ENCODE assay signal across 8 mouse cellular contexts in the genomic region with DNA sequence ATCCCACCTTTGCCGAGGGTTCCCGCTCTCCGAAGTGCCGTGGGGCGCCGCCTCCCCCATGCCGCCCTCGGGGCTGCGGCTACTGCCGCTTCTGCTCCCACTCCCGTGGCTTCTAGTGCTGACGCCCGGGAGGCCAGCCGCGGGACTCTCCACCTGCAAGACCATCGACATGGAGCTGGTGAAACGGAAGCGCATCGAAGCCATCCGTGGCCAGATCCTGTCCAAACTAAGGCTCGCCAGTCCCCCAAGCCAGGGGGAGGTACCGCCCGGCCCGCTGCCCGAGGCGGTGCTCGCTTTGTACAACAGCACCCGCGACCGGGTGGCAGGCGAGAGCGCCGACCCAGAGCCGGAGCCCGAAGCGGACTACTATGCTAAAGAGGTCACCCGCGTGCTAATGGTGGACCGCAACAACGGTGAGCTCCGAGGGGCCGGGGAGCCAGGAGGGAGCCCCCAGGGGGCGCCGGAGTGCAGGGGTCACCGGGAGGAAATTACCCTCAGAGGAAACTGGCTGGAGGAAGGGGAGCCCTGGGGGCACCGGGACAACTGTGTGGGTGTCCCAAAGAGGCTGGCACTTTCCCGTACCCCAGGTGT. TPM values are rescaled to one million over a fixed set of nuclear protein-coding genes. Genes with fewer than 3 reads are reported as not detected.
DNase-seq lines count a peak whose midpoint lies in the region; ATAC-seq and TF ChIP-seq lines count a peak whose summit lies in the region.

No protein-coding gene starts in this region.

- peak; percentile 26 for TF ChIP-seq CTCF in left cerebral cortex, adult 2 months (IDR thresholded peaks at IDR 0.05)
- TF ChIP-seq CTCF in midbrain, postnatal 0 days (IDR thresholded peaks at IDR 0.05) = 0 out of 2 replicates have a peak, but pooled peaks have one; percentile 23
- peak; percentile 78 for TF ChIP-seq CTCF in thymus, adult 2 months (IDR thresholded peaks at IDR 0.05; ENCODE audit: borderline replicate concordance, control insufficient read depth, extremely low read depth, insufficient read depth, low read length, poor library complexity)

- under 1% methylated on average over 39 of the region's 47 CpGs for WGBS in embryonic facial prominence, embryonic 14.5 days
- under 1% methylated on average over 42 of the region's 47 CpGs for WGBS in limb, embryonic 14.5 days
- under 1% methylated on average over 47 of the region's 47 CpGs for WGBS in midbrain, postnatal 0 days
- WGBS in thymus, adult 2 months = under 1% methylated on average over 47 of the region's 47 CpGs

- no peak overlapping the region for H3K27ac ChIP-seq in left cerebral cortex, adult 2 months
- no peak overlapping the region; the same call in 1 of the 2 replicates for H3K27ac ChIP-seq in embryonic facial prominence, embryonic 14.5 days (replicated peaks; ENCODE audit: low read depth, low read length)
- no peak overlapping the region for H3K27ac ChIP-seq in limb, embryonic 14.5 days (replicated peaks; ENCODE audit: low read depth, low read length)
- H3K27ac ChIP-seq in midbrain, postnatal 0 days (ENCODE audit: low read depth, low read length) = no peak overlapping the region
- H3K27ac ChIP-seq in thymus, adult 2 months (ENCODE audit: control insufficient read depth, insufficient read depth, low read length) = peak overlapping the region; percentile 84

- peaks cover 46% of the 10 kb centered on the region for H3K27me3 ChIP-seq in embryonic facial prominence, embryonic 14.5 days (replicated peaks; ENCODE audit: control insufficient read depth, insufficient read depth, low read length)
- peaks cover 50% of the 10 kb centered on the region for H3K27me3 ChIP-seq in limb, embryonic 14.5 days (ENCODE audit: control insufficient read depth, insufficient read depth, low read length)
- H3K27me3 ChIP-seq in midbrain, postnatal 0 days (ENCODE audit: insufficient read depth, low read length) = peaks cover 42% of the 10 kb centered on the region
- H3K27me3 ChIP-seq in thymus, adult 2 months (ENCODE audit: control insufficient read depth, insufficient read depth, low read length) = no peaks in the 10 kb centered on the region

- intact Hi-C loops in left cerebral cortex, adult 2 months (cut with DNase I) = loop anchor here (1.0 kb wide), 1 partner anchor 31 kb away; the partner anchor contains the start of gene Ccdc97
- intact Hi-C loops in heart, postnatal 25 days (cut with DNase I) = loop anchor here (2.0 to 5.0 kb wide), 2 partner anchors 31 to 119 kb away; partner anchors contain the start of gene Ccdc97

- H3K9me3 ChIP-seq in embryonic facial prominence, embryonic 14.5 days (ENCODE audit: control insufficient read depth, low read length) = no peaks in the 10 kb centered on the region
- no peaks in the 10 kb centered on the region for H3K9me3 ChIP-seq in limb, embryonic 14.5 days (ENCODE audit: control insufficient read depth, low read length)
- H3K9me3 ChIP-seq in midbrain, postnatal 0 days (ENCODE audit: low read length) = no peaks in the 10 kb centered on the region

- H3K4me1 ChIP-seq in embryonic facial prominence, embryonic 14.5 days (ENCODE audit: control insufficient read depth, insufficient read depth, low read length) = peaks cover 23% of the 10 kb centered on the region; the same call in 1 of the 2 replicates
- H3K4me1 ChIP-seq in limb, embryonic 14.5 days (ENCODE audit: control insufficient read depth, insufficient read depth, low read length) = peaks cover 21% of the 10 kb centered on the region
- peaks cover 6% of the 10 kb centered on the region for H3K4me1 ChIP-seq in midbrain, postnatal 0 days (ENCODE audit: insufficient read depth, low read length)
- peaks cover 49% of the 10 kb centered on the region for H3K4me1 ChIP-seq in thymus, adult 2 months (replicated peaks; ENCODE audit: control insufficient read depth, insufficient read depth, low read length)

- TF ChIP-seq POLR2A in limb, embryonic 14.5 days (IDR thresholded peaks at IDR 0.05; ENCODE audit: borderline replicate concordance, extremely low read depth, insufficient read depth, insufficient read length) = no peak
- no peak for TF ChIP-seq POLR2A in thymus, adult 2 months (IDR thresholded peaks at IDR 0.05; ENCODE audit: control insufficient read depth, extremely low read depth, insufficient read depth, low read length, poor library complexity)

- no peak; the same call in 1 of the 2 replicates for ATAC-seq in embryonic facial prominence, embryonic 14.5 days (ENCODE audit: low read depth)
- no peak for ATAC-seq in limb, embryonic 14.5 days (ENCODE audit: low FRiP score, low read depth)
- ATAC-seq in midbrain, postnatal 0 days (ENCODE audit: low FRiP score) = no peak

- peak overlapping the region; percentile 49 for H3K4me3 ChIP-seq in left cerebral cortex, adult 2 months
- H3K4me3 ChIP-seq in embryonic facial prominence, embryonic 14.5 days (ENCODE audit: low read depth, low read length) = peak overlapping the region; percentile 73
- peak overlapping the region; percentile 60 for H3K4me3 ChIP-seq in limb, embryonic 14.5 days (replicated peaks; ENCODE audit: low read length)
- H3K4me3 ChIP-seq in midbrain, postnatal 0 days (ENCODE audit: low read depth, low read length) = peak overlapping the region; percentile 38
- H3K4me3 ChIP-seq in thymus, adult 2 months (ENCODE audit: control insufficient read depth, insufficient read depth, low read length) = peak overlapping the region; percentile 82

- DNase-seq in left cerebral cortex, adult 2 months (ENCODE audit: extremely low spot score in 1 of 2, low spot score in 2 of 2) = no peak
- DNase-seq in left cerebral cortex, adult 11 months (ENCODE audit: low spot score) = no peak
- DNase-seq in embryonic facial prominence, embryonic 14.5 days (ENCODE audit: low spot score) = no peak
- peak; percentile 49 for DNase-seq in heart, postnatal 25 days (ENCODE audit: low spot score)
- DNase-seq in limb, embryonic 14.5 days (ENCODE audit: low spot score) = no peak
- DNase-seq in midbrain, postnatal 0 days (ENCODE audit: low spot score) = no peak
- DNase-seq in thymus, adult 2 months = peak; percentile 86
- DNase-seq in ovary, postnatal 14 days (ENCODE audit: low spot score) = no peak

- peak overlapping the region; percentile 76 for H3K9ac ChIP-seq in embryonic facial prominence, embryonic 14.5 days (ENCODE audit: low read depth, low read length)
- peak overlapping the region; percentile 75 for H3K9ac ChIP-seq in limb, embryonic 14.5 days (ENCODE audit: low read depth, low read length, severe bottlenecking)
- H3K9ac ChIP-seq in midbrain, postnatal 0 days (replicated peaks; ENCODE audit: low read length, poor library complexity, severe bottlenecking) = peak overlapping the region; percentile 39

- peak overlapping the region; percentile 90 for H3K4me2 ChIP-seq in embryonic facial prominence, embryonic 14.5 days (ENCODE audit: low read depth, low read length)
- H3K4me2 ChIP-seq in limb, embryonic 14.5 days (replicated peaks; ENCODE audit: low read depth, low read length, severe bottlenecking) = peak overlapping the region; percentile 90
- peak overlapping the region; percentile 73 for H3K4me2 ChIP-seq in midbrain, postnatal 0 days (ENCODE audit: low read depth, low read length, poor library complexity, severe bottlenecking)

- H3K36me3 ChIP-seq in embryonic facial prominence, embryonic 14.5 days (ENCODE audit: control insufficient read depth, insufficient read depth, low read length) = no peaks in the 10 kb centered on the region
- no peaks in the 10 kb centered on the region for H3K36me3 ChIP-seq in limb, embryonic 14.5 days (ENCODE audit: control insufficient read depth, insufficient read depth, low read length)
- H3K36me3 ChIP-seq in midbrain, postnatal 0 days (ENCODE audit: insufficient read depth, low read length) = no peaks in the 10 kb centered on the region
- H3K36me3 ChIP-seq in thymus, adult 2 months (ENCODE audit: control insufficient read depth, insufficient read depth, low read length) = peaks cover 7% of the 10 kb centered on the region

RNA-seq across cellular contexts. Expression of gene Tgfb1, which starts 1.1 kb away (rescaled TPM):
- 10 to 100 TPM in 1 of 2 experiments, 1 to 10 TPM in 1; 7.3 to 10.7 TPM for total RNA-seq in left cerebral cortex, adult 2 months (2021)
- polyA plus RNA-seq in embryonic facial prominence, embryonic 14.5 days (2014; fragmentation: Nextera tagmentation; extraction: Ambion mirVana) = 3.0 and 3.9 TPM in 2 replicates
- total RNA-seq in heart, postnatal 25 days (2021) = 10 to 100 TPM; 23.8 to 24.5 TPM
- polyA plus RNA-seq in limb, embryonic 14.5 days (2012; rRNA removed) = 16.8 and 19.1 TPM in 2 replicates
- 2.5 and 3.6 TPM in 2 replicates for polyA plus RNA-seq in limb, embryonic 14.5 days (2014; fragmentation: Nextera tagmentation; extraction: Ambion mirVana)
- 2.2 and 2.5 TPM in 2 replicates for total RNA-seq in midbrain, postnatal 0 days (2014; rRNA removed)
- 0.53 and 0.88 TPM in 2 replicates for polyA plus RNA-seq in midbrain, postnatal 0 days (2015; fragmentation: Nextera tagmentation; extraction: Ambion mirVana)
- polyA plus RNA-seq in thymus, adult 2 months (2012; rRNA removed) = 125 and 157 TPM in 2 replicates

RNA-seq across cellular contexts. Expression of gene B9d2, which starts 7.3 kb away (rescaled TPM):
- total RNA-seq in left cerebral cortex, adult 2 months (2021) = 10 to 100 TPM; 21.3 to 25.9 TPM
- polyA plus RNA-seq in embryonic facial prominence, embryonic 14.5 days (2014; fragmentation: Nextera tagmentation; extraction: Ambion mirVana) = 25.1 and 27.5 TPM in 2 replicates
- 10 to 100 TPM in 1 of 2 experiments, 1 to 10 TPM in 1; 8.3 to 10.9 TPM for total RNA-seq in heart, postnatal 25 days (2021)
- polyA plus RNA-seq in limb, embryonic 14.5 days (2012; rRNA removed) = 28.1 and 39.7 TPM in 2 replicates
- 25.1 and 29.2 TPM in 2 replicates for polyA plus RNA-seq in limb, embryonic 14.5 days (2014; fragmentation: Nextera tagmentation; extraction: Ambion mirVana)
- 22.8 and 32.1 TPM in 2 replicates for total RNA-seq in midbrain, postnatal 0 days (2014; rRNA removed)
- polyA plus RNA-seq in midbrain, postnatal 0 days (2015; fragmentation: Nextera tagmentation; extraction: Ambion mirVana) = 58.2 and 67.2 TPM in 2 replicates
- 153 and 164 TPM in 2 replicates for polyA plus RNA-seq in thymus, adult 2 months (2012; rRNA removed)

RNA-seq across cellular contexts. Expression of gene Tmem91, which starts 12.9 kb away (rescaled TPM):
- total RNA-seq in left cerebral cortex, adult 2 months (2021) = 10 to 100 TPM; 20.7 to 29.4 TPM
- polyA plus RNA-seq in embryonic facial prominence, embryonic 14.5 days (2014; fragmentation: Nextera tagmentation; extraction: Ambion mirVana) = 1.9 and 3.0 TPM in 2 replicates
- total RNA-seq in heart, postnatal 25 days (2021) = not detected
- 1.7 and 2.7 TPM in 2 replicates for polyA plus RNA-seq in limb, embryonic 14.5 days (2012; rRNA removed)
- polyA plus RNA-seq in limb, embryonic 14.5 days (2014; fragmentation: Nextera tagmentation; extraction: Ambion mirVana) = 3.2 and 3.6 TPM in 2 replicates
- total RNA-seq in midbrain, postnatal 0 days (2014; rRNA removed) = 60.8 and 94.4 TPM in 2 replicates
- polyA plus RNA-seq in midbrain, postnatal 0 days (2015; fragmentation: Nextera tagmentation; extraction: Ambion mirVana) = 186 and 200 TPM in 2 replicates
- 1.4 and 2.9 TPM in 2 replicates for polyA plus RNA-seq in thymus, adult 2 months (2012; rRNA removed)

RNA-seq across cellular contexts. Expression of gene Exosc5, which starts 28.9 kb away (rescaled TPM):
- 10 to 100 TPM; 23.3 to 24.0 TPM for total RNA-seq in left cerebral cortex, adult 2 months (2021)
- 62.3 and 65.1 TPM in 2 replicates for polyA plus RNA-seq in embryonic facial prominence, embryonic 14.5 days (2014; fragmentation: Nextera tagmentation; extraction: Ambion mirVana)
- total RNA-seq in heart, postnatal 25 days (2021) = 10 to 100 TPM; 16.0 to 16.3 TPM
- 64.9 and 77.1 TPM in 2 replicates for polyA plus RNA-seq in limb, embryonic 14.5 days (2012; rRNA removed)
- polyA plus RNA-seq in limb, embryonic 14.5 days (2014; fragmentation: Nextera tagmentation; extraction: Ambion mirVana) = 63.0 and 71.2 TPM in 2 replicates
- total RNA-seq in midbrain, postnatal 0 days (2014; rRNA removed) = 19.7 and 29.4 TPM in 2 replicates
- polyA plus RNA-seq in midbrain, postnatal 0 days (2015; fragmentation: Nextera tagmentation; extraction: Ambion mirVana) = 27.3 and 29.5 TPM in 2 replicates
- 141 and 146 TPM in 2 replicates for polyA plus RNA-seq in thymus, adult 2 months (2012; rRNA removed)

RNA-seq across cellular contexts. Expression of gene Bckdha, which starts 29.1 kb away (rescaled TPM):
- total RNA-seq in left cerebral cortex, adult 2 months (2021) = 10 to 100 TPM; 32.9 to 33.9 TPM
- polyA plus RNA-seq in embryonic facial prominence, embryonic 14.5 days (2014; fragmentation: Nextera tagmentation; extraction: Ambion mirVana) = 47.0 and 54.4 TPM in 2 replicates
- 100 to 1,000 TPM; 184 to 199 TPM for total RNA-seq in heart, postnatal 25 days (2021)
- polyA plus RNA-seq in limb, embryonic 14.5 days (2012; rRNA removed) = 67.0 and 91.1 TPM in 2 replicates
- 54.2 and 59.8 TPM in 2 replicates for polyA plus RNA-seq in limb, embryonic 14.5 days (2014; fragmentation: Nextera tagmentation; extraction: Ambion mirVana)
- total RNA-seq in midbrain, postnatal 0 days (2014; rRNA removed) = 64.9 and 78.2 TPM in 2 replicates
- 40.7 and 50.9 TPM in 2 replicates for polyA plus RNA-seq in midbrain, postnatal 0 days (2015; fragmentation: Nextera tagmentation; extraction: Ambion mirVana)
- 166 and 181 TPM in 2 replicates for polyA plus RNA-seq in thymus, adult 2 months (2012; rRNA removed)

Comparison
In these comparisons a context has a peak if more than half of its experiments do, and no peak if none do; other contexts are left out.
1. DNase-seq: peak in heart, postnatal 25 days (single experiment) and thymus, adult 2 months (single experiment); none in left cerebral cortex, adult 2 months (0 of 2), left cerebral cortex, adult 11 months (single experiment), embryonic facial prominence, embryonic 14.5 days (single experiment), limb, embryonic 14.5 days (single experiment), midbrain, postnatal 0 days (single experiment) and ovary, postnatal 14 days (single experiment).
2. CTCF ChIP-seq: peak in every context shown above with its lines; median percentile 78 in thymus, adult 2 months; 26 in left cerebral cortex, adult 2 months; 23 in midbrain, postnatal 0 days.
3. RNA of gene Tmem91, which starts 12.9 kb away (polyA plus RNA-seq): 186 to 200 TPM in midbrain, postnatal 0 days; 1.7 to 3.6 TPM in limb, embryonic 14.5 days, 1.4 to 2.9 TPM in thymus, adult 2 months and 1.9 to 3.0 TPM in embryonic facial prominence, embryonic 14.5 days; every median in the first group is over 10 times any median in the second.
4. Peak in every context shown above with its lines, with median percentiles within 50 percentile points of each other: H3K4me3 ChIP-seq, H3K4me2 ChIP-seq and H3K9ac ChIP-seq.